Mouse (Mus musculus) urinary bladder, adult 2 months (tissue): Measurements from ENCODE around the gene Farp1. TPM values are rescaled to one million over a fixed set of nuclear protein-coding genes. Genes with fewer than 3 reads are reported as not detected.

Source experiments
- DNase-seq: peaks from one replicate; pipeline ENCODE4 v3.0.0; 2022; ENCODE audit warnings: low spot score
- polyA plus RNA-seq: library from polyadenylated mRNA; depleted of rRNA; stranded (reverse); fragments of >200 nt; gene quantifications from 2 replicates; pipeline ENCODE4 v1.2.3, GENCODE M21; 2012

Farp1 gene
- polyA plus RNA-seq, 1 experiment = 31.7 TPM

- no peak for DNase-seq
Measured at GRCm38 (mm10) chr14:121219226-121220039, 184.4 kb downstream of the Farp1 start.

GRCm38 (mm10) chr14:121220040-121220322, 185.0 kb downstream of the Farp1 start:
- DNase-seq = no peak

- DNase-seq = peak; percentile 49
Measured at GRCm38 (mm10) chr14:121220723-121221122, 185.7 kb downstream of the Farp1 start.

- DNase-seq = no peak
Measured at GRCm38 (mm10) chr14:121225804-121226203, 190.8 kb downstream of the Farp1 start.

GRCm38 (mm10) chr14:121229036-121229773, 194.2 kb downstream of the Farp1 start:
- DNase-seq = no peak

- DNase-seq = no peak
Measured at GRCm38 (mm10) chr14:121231232-121231631, 196.2 kb downstream of the Farp1 start.

GRCm38 (mm10) chr14:121234741-121235307, 199.8 kb downstream of the Farp1 start:
- no peak for DNase-seq

GRCm38 (mm10) chr14:121236736-121237135, 201.7 kb downstream of the Farp1 start:
- DNase-seq = no peak

- DNase-seq = no peak
Measured at GRCm38 (mm10) chr14:121238727-121239126, 203.7 kb downstream of the Farp1 start.

GRCm38 (mm10) chr14:121239386-121239785, 204.4 kb downstream of the Farp1 start:
- DNase-seq = no peak

- DNase-seq = no peak
Measured at GRCm38 (mm10) chr14:121244104-121244503, 209.1 kb downstream of the Farp1 start.

GRCm38 (mm10) chr14:121246048-121246731, 211.2 kb downstream of the Farp1 start:
- no peak for DNase-seq

- no peak for DNase-seq
Measured at GRCm38 (mm10) chr14:121247287-121247686, 212.3 kb downstream of the Farp1 start.

- no peak for DNase-seq
Measured at GRCm38 (mm10) chr14:121248346-121248745, 213.3 kb downstream of the Farp1 start.

GRCm38 (mm10) chr14:121251099-121251498, 216.1 kb downstream of the Farp1 start:
- DNase-seq = no peak

- DNase-seq = no peak
Measured at GRCm38 (mm10) chr14:121251708-121252107, 216.7 kb downstream of the Farp1 start.

- DNase-seq = no peak
Measured at GRCm38 (mm10) chr14:121252542-121252941, 217.5 kb downstream of the Farp1 start.

GRCm38 (mm10) chr14:121254869-121255268, 219.9 kb downstream of the Farp1 start:
- DNase-seq = no peak

- DNase-seq = no peak
Measured at GRCm38 (mm10) chr14:121255469-121255868, 220.5 kb downstream of the Farp1 start.

GRCm38 (mm10) chr14:121256896-121257295, 221.9 kb downstream of the Farp1 start:
- no peak for DNase-seq

- no peak for DNase-seq
Measured at GRCm38 (mm10) chr14:121259332-121259731, 224.3 kb downstream of the Farp1 start.

- no peak for DNase-seq
Measured at GRCm38 (mm10) chr14:121259789-121260188, 224.8 kb downstream of the Farp1 start.
